Comparison of ENCODE assay signal across 9 mouse cellular contexts in genomic region chr15:101092121-101092828, GRCm38 (mm10). TPM values are rescaled to one million over a fixed set of nuclear protein-coding genes. Genes with fewer than 3 reads are reported as not detected.
DNase-seq lines count a peak whose midpoint lies in the region; ATAC-seq and TF ChIP-seq lines count a peak whose summit lies in the region.
"Had no signal": no experiment of that assay in that cellular context is flagged by ENCODE, and none has a peak within 500 bp of the region (broad histone marks: within the 10 kb centered on the region; RNA-seq: fewer than 3 reads in every experiment).

No protein-coding gene starts in this region.

- H3K27ac ChIP-seq in embryonic facial prominence, embryonic 10.5 days (replicated peaks) = peak overlapping the region; percentile 90
- peak overlapping the region; percentile 11; the same call in 1 of the 2 replicates for H3K27ac ChIP-seq in kidney, adult 2 months (ENCODE audit: insufficient read depth, low read depth, low read length)
- peak overlapping the region; percentile 63 for H3K27ac ChIP-seq in midbrain, embryonic 15.5 days

- DNase-seq in frontal cortex, adult 2 months (ENCODE audit: extremely low spot score in 1 of 2, low spot score in 1 of 2) = no peak
- peak; percentile 57 for DNase-seq in embryonic facial prominence, embryonic 10.5 days (ENCODE audit: low spot score)
- peak; percentile 61 for DNase-seq in kidney, adult 2 months
- DNase-seq in layer of hippocampus, postnatal 10 days (ENCODE audit: low spot score in 2 of 2) = no peak
- DNase-seq in spleen, postnatal 10 days (ENCODE audit: low spot score in 2 of 2) = no peak

- H3K4me2 ChIP-seq in midbrain, embryonic 15.5 days = peak overlapping the region; percentile 34; the same call in 1 of the 2 replicates

- peaks cover 18% of the 10 kb centered on the region; the same call in 1 of the 2 replicates for H3K27me3 ChIP-seq in embryonic facial prominence, embryonic 10.5 days (replicated peaks; ENCODE audit: low read depth, poor library complexity, severe bottlenecking)
- H3K27me3 ChIP-seq in kidney, adult 2 months (replicated peaks; ENCODE audit: control insufficient read depth, insufficient read depth, low read length) = no peaks in the 10 kb centered on the region
- no peaks in the 10 kb centered on the region for H3K27me3 ChIP-seq in midbrain, embryonic 15.5 days (replicated peaks)

- WGBS in embryonic facial prominence, embryonic 10.5 days = 20% methylated on average over 14 of the region's 14 CpGs
- 42% methylated on average over 14 of the region's 14 CpGs for WGBS in kidney, adult 2 months
- WGBS in midbrain, embryonic 15.5 days = 18% methylated on average over 14 of the region's 14 CpGs

- no peaks in the 10 kb centered on the region for H3K9me3 ChIP-seq in embryonic facial prominence, embryonic 10.5 days
- H3K9me3 ChIP-seq in midbrain, embryonic 15.5 days = no peaks in the 10 kb centered on the region

- H3K4me1 ChIP-seq in embryonic facial prominence, embryonic 10.5 days = peaks cover 71% of the 10 kb centered on the region
- no peaks in the 10 kb centered on the region for H3K4me1 ChIP-seq in kidney, adult 2 months (ENCODE audit: control insufficient read depth, insufficient read depth, low read length)
- H3K4me1 ChIP-seq in midbrain, embryonic 15.5 days = peaks cover 24% of the 10 kb centered on the region

- H3K4me3 ChIP-seq in embryonic facial prominence, embryonic 10.5 days = peak overlapping the region; percentile 42; the same call in 1 of the 2 replicates
- no peak overlapping the region for H3K4me3 ChIP-seq in kidney, adult 2 months (ENCODE audit: insufficient read depth, low read depth, low read length)
- no peak overlapping the region for H3K4me3 ChIP-seq in midbrain, embryonic 15.5 days

- ATAC-seq in frontal cortex, adult (ENCODE audit: low TSS enrichment) = peak; percentile 42; the same call in 1 of the 2 replicates
- ATAC-seq in midbrain, embryonic 15.5 days (replicated peaks) = peak; percentile 32; the same call in 1 of the 2 replicates
- no peak for ATAC-seq in erythroblast, adult 5-6 weeks (replicated peaks; ENCODE audit: low FRiP score, poor library complexity, severe bottlenecking)

- no peaks in the 10 kb centered on the region for H3K36me3 ChIP-seq in embryonic facial prominence, embryonic 10.5 days (replicated peaks)
- no peaks in the 10 kb centered on the region for H3K36me3 ChIP-seq in kidney, adult 2 months (ENCODE audit: control insufficient read depth, insufficient read depth, low read length)
- no peaks in the 10 kb centered on the region for H3K36me3 ChIP-seq in midbrain, embryonic 15.5 days (replicated peaks)

- no peak for TF ChIP-seq CTCF in kidney, adult 2 months (conservative IDR thresholded peaks at IDR 0.05; ENCODE audit: insufficient read depth, insufficient read length, low read depth, low read length)

- no peak for TF ChIP-seq POLR2A in kidney, adult 2 months (IDR thresholded peaks at IDR 0.05; ENCODE audit: low read depth, low read length)

- H3K9ac ChIP-seq in midbrain, embryonic 15.5 days = no peak overlapping the region

RNA-seq across cellular contexts. Expression of gene Fignl2, which starts 13.9 kb away (rescaled TPM):
- 1.2 and 1.3 TPM in 2 replicates for polyA plus RNA-seq in frontal cortex, adult 2 months (2012; rRNA removed)
- 1.2 and 1.7 TPM in 2 replicates for polyA plus RNA-seq in embryonic facial prominence, embryonic 10.5 days (2016; fragmentation: Nextera tagmentation; extraction: Ambion mirVana)
- polyA plus RNA-seq in kidney, adult 2 months (2012; rRNA removed) = 8.6 and 9.6 TPM in 2 replicates
- polyA plus RNA-seq in midbrain, embryonic 15.5 days (2015; fragmentation: Nextera tagmentation; extraction: Ambion mirVana) = 0.09 TPM in 1 of 2 replicates, not detected in the other
- 1 to 10 TPM; 1.1 to 1.2 TPM for total RNA-seq in layer of hippocampus, postnatal 10 days (2021)
- not detected in 2 replicates for total RNA-seq in erythroblast, adult 5-6 weeks (2015; ENCODE audit: low replicate concordance)
- not detected in 2 replicates for total RNA-seq in erythroblast, adult 5-6 weeks (2017; ENCODE audit: low replicate concordance)

RNA-seq across cellular contexts. Expression of gene Ankrd33, which starts 23.3 kb away (rescaled TPM):
- polyA plus RNA-seq in frontal cortex, adult 2 months (2012; rRNA removed) = not detected in 2 replicates
- 0.10 TPM in 1 of 2 replicates, not detected in the other for polyA plus RNA-seq in embryonic facial prominence, embryonic 10.5 days (2016; fragmentation: Nextera tagmentation; extraction: Ambion mirVana)
- polyA plus RNA-seq in kidney, adult 2 months (2012; rRNA removed) = not detected in 2 replicates
- polyA plus RNA-seq in midbrain, embryonic 15.5 days (2015; fragmentation: Nextera tagmentation; extraction: Ambion mirVana) = not detected in 2 replicates
- total RNA-seq in layer of hippocampus, postnatal 10 days (2021) = not detected
- not detected in 2 replicates for total RNA-seq in erythroblast, adult 5-6 weeks (2015; ENCODE audit: low replicate concordance)
- total RNA-seq in erythroblast, adult 5-6 weeks (2017; ENCODE audit: low replicate concordance) = not detected in 2 replicates
- polyA plus RNA-seq: lung, embryonic 16.5 days had no signal

RNA-seq across cellular contexts. Expression of gene Acvrl1, which starts 36.0 kb away (rescaled TPM):
- 20.7 and 22.4 TPM in 2 replicates for polyA plus RNA-seq in frontal cortex, adult 2 months (2012; rRNA removed)
- 10.3 and 10.6 TPM in 2 replicates for polyA plus RNA-seq in embryonic facial prominence, embryonic 10.5 days (2016; fragmentation: Nextera tagmentation; extraction: Ambion mirVana)
- polyA plus RNA-seq in kidney, adult 2 months (2012; rRNA removed) = 33.4 and 34.1 TPM in 2 replicates
- 8.6 and 8.7 TPM in 2 replicates for polyA plus RNA-seq in midbrain, embryonic 15.5 days (2015; fragmentation: Nextera tagmentation; extraction: Ambion mirVana)
- total RNA-seq in layer of hippocampus, postnatal 10 days (2021) = 1 to 10 TPM; 9.0 to 9.8 TPM
- total RNA-seq in erythroblast, adult 5-6 weeks (2015; ENCODE audit: low replicate concordance) = 2.3 and 9.4 TPM in 2 replicates
- total RNA-seq in erythroblast, adult 5-6 weeks (2017; ENCODE audit: low replicate concordance) = 2.3 and 3.8 TPM in 2 replicates

RNA-seq across cellular contexts. Expression of gene Gm47841, which starts 45.1 kb away (rescaled TPM):
- not detected in 2 replicates for polyA plus RNA-seq in frontal cortex, adult 2 months (2012; rRNA removed)
- not detected in 2 replicates for polyA plus RNA-seq in embryonic facial prominence, embryonic 10.5 days (2016; fragmentation: Nextera tagmentation; extraction: Ambion mirVana)
- 0.23 TPM in 1 of 2 replicates, not detected in the other for polyA plus RNA-seq in kidney, adult 2 months (2012; rRNA removed)
- polyA plus RNA-seq in midbrain, embryonic 15.5 days (2015; fragmentation: Nextera tagmentation; extraction: Ambion mirVana) = not detected in 2 replicates
- total RNA-seq in layer of hippocampus, postnatal 10 days (2021) = not detected
- not detected in 2 replicates for total RNA-seq in erythroblast, adult 5-6 weeks (2015; ENCODE audit: low replicate concordance)
- not detected in 2 replicates for total RNA-seq in erythroblast, adult 5-6 weeks (2017; ENCODE audit: low replicate concordance)
- polyA plus RNA-seq: lung, embryonic 16.5 days had no signal

Comparison
In these comparisons a context has a peak if more than half of its experiments do, and no peak if none do; other contexts are left out.
1. DNase-seq: peak in embryonic facial prominence, embryonic 10.5 days (single experiment) and kidney, adult 2 months (single experiment); none in frontal cortex, adult 2 months (0 of 2), layer of hippocampus, postnatal 10 days (0 of 2) and spleen, postnatal 10 days (0 of 2).
2. H3K27ac ChIP-seq: peak in every context shown above with its lines; median percentile 90 in embryonic facial prominence, embryonic 10.5 days; 63 in midbrain, embryonic 15.5 days; 11 in kidney, adult 2 months.